Mouse (Mus musculus) cortical plate, adult 2 months (tissue): ENCODE data around the gene Amotl2.

Source experiments
- CTCF ChIP-seq: fragments of 200-500 bp; IDR thresholded peaks from 2 replicates; pipeline ENCODE4 v1.5.1; 2011; ENCODE audit warnings: mild to moderate bottlenecking, control low read depth, low read length; ENCODE audit not compliant: insufficient read depth; ENCODE audit errors: extremely low read depth
- POLR2A ChIP-seq: fragments of 200-500 bp; IDR thresholded peaks from 2 replicates; pipeline ENCODE4 v1.6.1; 2011; ENCODE audit warnings: mild to moderate bottlenecking, low read length, control low read depth; ENCODE audit not compliant: insufficient read depth; ENCODE audit errors: extremely low read depth

GRCm38 (mm10) chr9:102737405-102737804 lies 20.9 kb downstream of the Amotl2 start:
- no peak for TF ChIP-seq POLR2A
- no peak for TF ChIP-seq CTCF
